Mouse (Mus musculus) forebrain, embryonic 11.5 days (tissue): ENCODE results near the gene Camkmt. TPM values are rescaled to one million over a fixed set of nuclear protein-coding genes. Genes with fewer than 3 reads are reported as not detected.

Experiments
- ATAC-seq: fragments of 200-750 bp; cut with Nextera tagmentation; replicated peaks from 2 replicates; pipeline ENCODE4 v1.8.0; 2017; ENCODE audit warnings: moderate TSS enrichment; ENCODE audit not compliant: low FRiP score
- DNase-seq: peaks from one replicate; pipeline ENCODE4 v3.0.0-alpha.2; 2017; ENCODE audit warnings: low spot score
- H3K27ac ChIP-seq: fragments of 300-500 bp; sonication (generic); 2 replicates; pipeline ENCODE4 v1.5.1; 2014; ENCODE audit warnings: low read depth, low read length
- H3K27me3 ChIP-seq: fragments of 300-500 bp; sonication (generic); 2 replicates; pipeline ENCODE4 v1.6.1; 2014; ENCODE audit warnings: mild to moderate bottlenecking, low read length, mixed read lengths; ENCODE audit not compliant: control insufficient read depth, insufficient read depth
- H3K36me3 ChIP-seq: fragments of 300-500 bp; sonication (generic); 2 replicates; pipeline ENCODE4 v1.6.1; 2014; ENCODE audit warnings: mild to moderate bottlenecking, low read length, moderate library complexity, mixed read lengths; ENCODE audit not compliant: control insufficient read depth, insufficient read depth
- H3K4me1 ChIP-seq: fragments of 300-500 bp; sonication (generic); replicated peaks from 2 replicates; pipeline ENCODE4 v1.6.1; 2014; ENCODE audit warnings: low read length, mixed read lengths; ENCODE audit not compliant: control insufficient read depth, insufficient read depth
- H3K4me2 ChIP-seq: fragments of 300-500 bp; sonication (generic); 2 replicates; pipeline ENCODE4 v1.6.1; 2014; ENCODE audit warnings: low read depth, mild to moderate bottlenecking, low read length, moderate library complexity, mixed read lengths; ENCODE audit not compliant: severe bottlenecking
- H3K4me3 ChIP-seq: fragments of 300-500 bp; sonication (generic); 2 replicates; pipeline ENCODE4 v1.5.1; 2014; ENCODE audit warnings: low read depth, low read length
- H3K9ac ChIP-seq: fragments of 300-500 bp; sonication (generic); 2 replicates; pipeline ENCODE4 v1.6.1; 2014; ENCODE audit warnings: low read length
- H3K9me3 ChIP-seq: fragments of 300-500 bp; sonication (generic); 2 replicates; pipeline ENCODE4 v1.6.1; 2016; ENCODE audit warnings: low read length, mixed read lengths; ENCODE audit not compliant: control insufficient read depth
- WGBS: fragments of 180-500 bp; shearing (Covaris S2); extraction: QIAGEN DNeasy Blood & Tissue Kit; methylation state at CpG from one replicate; pipeline ENCODE4 v1.1.7; 2014; 5-methylcytosine and 5-hydroxymethylcytosine counted together
- polyA plus RNA-seq: library from polyadenylated mRNA; unstranded; fragments of >200 nt; fragmentation: Nextera tagmentation; extraction: Ambion mirVana; gene quantifications from 2 replicates; pipeline ENCODE4 v1.2.1, GENCODE M21; 2014

The Camkmt gene
- polyA plus RNA-seq, 1 experiment from 2014 or later = 15.9 TPM

DNA sequence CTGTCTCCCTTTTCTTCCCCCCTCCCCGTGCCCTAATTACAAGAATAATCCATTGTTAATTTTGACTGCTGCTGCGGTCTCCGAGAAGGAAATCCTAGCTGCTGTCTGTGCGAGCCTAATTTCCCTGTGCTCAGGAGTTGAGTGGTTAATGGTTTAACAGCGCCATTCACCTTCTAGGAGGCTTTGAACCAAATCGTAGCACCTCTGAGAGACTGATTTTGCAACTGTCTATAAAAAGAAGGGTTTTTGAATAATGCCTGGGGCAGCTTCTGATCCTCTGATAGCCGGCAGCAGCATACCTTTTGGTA lies 99.7 kb downstream of the Camkmt start:
- Histone ChIP-seq H3K4me1 (peaks cover 3% of the 10 kb centered on the region; the same call in 1 of the 2 replicates), H3K9me3 (no peaks in the 10 kb centered on the region), H3K9ac (no peak overlapping the region), H3K27me3 (no peaks in the 10 kb centered on the region; the same call in 1 of the 2 replicates), H3K27ac (no peak overlapping the region), H3K36me3 (no peaks in the 10 kb centered on the region), H3K4me2 (0 out of 2 replicates have a peak overlapping the region, but pooled peaks have one; percentile 26), H3K4me3 (no peak overlapping the region)
- ATAC-seq = no peak
- no peak for DNase-seq
- 4% methylated on average over 7 of the region's 7 CpGs for WGBS

DNA sequence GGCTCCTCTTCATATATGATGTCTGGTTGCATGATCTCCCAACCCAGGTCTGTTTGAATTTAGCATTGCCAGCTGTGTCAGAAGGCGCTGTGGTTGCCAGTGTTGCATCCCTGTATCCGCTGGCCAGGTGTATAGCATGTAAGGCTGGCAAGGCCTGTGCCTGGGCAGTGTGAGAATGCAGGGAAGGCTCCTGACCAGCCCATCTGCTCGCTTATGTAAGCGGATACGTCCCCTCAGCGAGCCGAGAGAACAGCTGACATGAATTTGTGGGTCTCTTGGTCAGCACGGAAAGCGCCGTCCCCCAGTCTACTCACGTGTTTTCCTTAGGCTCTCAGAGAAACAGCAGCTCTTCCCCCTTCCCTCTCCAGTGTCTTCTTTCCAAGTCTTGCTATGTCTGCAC lies 102.9 kb downstream of the Camkmt start:
- H3K4me1 ChIP-seq = peaks cover 3% of the 10 kb centered on the region; the same call in 1 of the 2 replicates
- H3K9ac ChIP-seq = no peak overlapping the region
- H3K4me2 ChIP-seq = no peak overlapping the region
- H3K9me3 ChIP-seq = no peaks in the 10 kb centered on the region
- no peak for DNase-seq
- no peak for ATAC-seq
- 84% methylated on average over 11 of the region's 11 CpGs for WGBS
- H3K36me3 ChIP-seq = no peaks in the 10 kb centered on the region
- no peaks in the 10 kb centered on the region; the same call in 1 of the 2 replicates for H3K27me3 ChIP-seq
- no peak overlapping the region for H3K4me3 ChIP-seq
- no peak overlapping the region for H3K27ac ChIP-seq

DNA sequence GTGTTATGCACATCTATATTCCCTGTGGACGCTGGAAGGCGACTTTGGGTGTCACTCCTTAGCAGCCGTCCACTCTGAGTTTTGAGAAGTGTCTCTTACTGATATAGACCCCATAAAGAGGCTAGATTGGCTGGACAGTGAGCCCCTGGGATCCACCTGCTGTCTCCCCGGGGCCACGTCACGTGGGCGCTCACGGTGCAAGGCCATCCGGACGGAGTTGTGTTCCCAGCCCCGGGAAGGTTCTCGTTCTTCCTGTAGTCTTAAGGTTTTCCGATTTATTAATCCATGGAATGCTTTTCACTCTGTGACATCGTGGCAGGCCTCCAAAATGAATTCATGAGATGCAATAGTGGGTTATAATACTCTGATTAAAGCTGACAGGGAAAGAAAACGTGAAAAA lies 108.4 kb downstream of the Camkmt start:
- Histone ChIP-seq H3K36me3 (no peaks in the 10 kb centered on the region), H3K27me3 (no peaks in the 10 kb centered on the region), H3K4me3 (no peak overlapping the region), H3K4me2 (no peak overlapping the region), H3K4me1 (no peaks in the 10 kb centered on the region), H3K9me3 (no peaks in the 10 kb centered on the region), H3K9ac (no peak overlapping the region), H3K27ac (no peak overlapping the region)
- DNase-seq (no peak), ATAC-seq (no peak)
- 91% methylated on average over 15 of the region's 15 CpGs for WGBS

DNA sequence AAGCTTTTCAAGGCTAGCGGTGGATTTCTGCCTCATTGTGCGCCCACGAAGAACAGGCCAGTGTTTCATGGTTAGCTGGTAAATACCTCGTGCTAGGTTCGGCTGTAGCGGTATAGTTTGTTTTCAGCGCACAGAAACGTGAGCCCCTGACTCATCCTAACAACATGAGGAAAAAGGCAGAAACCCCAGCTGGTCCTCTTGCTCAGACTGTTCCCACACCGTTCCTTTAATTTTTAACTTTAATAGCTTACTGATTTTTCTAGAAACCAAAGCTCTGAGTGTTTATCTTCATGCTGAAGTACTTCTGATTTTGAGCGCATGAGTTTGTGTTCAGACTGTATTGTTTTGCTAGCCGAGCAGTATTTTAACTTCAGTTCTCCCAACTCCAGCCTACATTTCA lies 109.0 kb downstream of the Camkmt start:
- no peak overlapping the region for H3K4me3 ChIP-seq
- no peak overlapping the region for H3K27ac ChIP-seq
- H3K4me1 ChIP-seq = no peaks in the 10 kb centered on the region
- H3K4me2 ChIP-seq = no peak overlapping the region
- no peaks in the 10 kb centered on the region for H3K36me3 ChIP-seq
- ATAC-seq (no peak), DNase-seq (no peak)
- H3K9me3 ChIP-seq = no peaks in the 10 kb centered on the region
- H3K27me3 ChIP-seq = no peaks in the 10 kb centered on the region
- H3K9ac ChIP-seq = no peak overlapping the region
- 93% methylated on average over 11 of the region's 11 CpGs for WGBS

DNA sequence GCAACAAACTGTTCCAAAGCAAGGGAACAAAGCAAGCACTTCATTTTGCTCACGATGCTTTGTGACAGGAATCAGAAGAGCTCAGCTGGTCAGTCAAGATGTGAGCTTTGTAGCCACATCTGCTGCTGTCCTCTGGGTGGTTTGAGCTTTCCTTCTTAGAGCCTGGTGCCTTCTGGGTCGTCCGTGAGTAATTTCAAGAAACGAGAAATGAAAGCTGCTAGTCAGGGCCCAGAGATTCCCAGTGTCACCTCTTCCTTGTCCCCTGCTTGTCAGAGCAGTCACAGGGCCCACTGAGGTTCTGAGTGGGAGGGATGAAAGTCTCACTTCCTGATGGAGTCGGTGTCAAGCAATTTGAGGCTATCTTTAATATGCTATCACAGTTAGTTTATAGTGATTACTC lies 127.7 kb downstream of the Camkmt start:
- 90% methylated on average over 5 of the region's 5 CpGs for WGBS
- DNase-seq (no peak), ATAC-seq (no peak)
- Histone ChIP-seq H3K9me3 (no peaks in the 10 kb centered on the region; the same call in 1 of the 2 replicates), H3K4me1 (no peaks in the 10 kb centered on the region), H3K4me3 (no peak overlapping the region), H3K4me2 (no peak overlapping the region), H3K27ac (no peak overlapping the region), H3K27me3 (no peaks in the 10 kb centered on the region), H3K9ac (no peak overlapping the region), H3K36me3 (no peaks in the 10 kb centered on the region)

DNA sequence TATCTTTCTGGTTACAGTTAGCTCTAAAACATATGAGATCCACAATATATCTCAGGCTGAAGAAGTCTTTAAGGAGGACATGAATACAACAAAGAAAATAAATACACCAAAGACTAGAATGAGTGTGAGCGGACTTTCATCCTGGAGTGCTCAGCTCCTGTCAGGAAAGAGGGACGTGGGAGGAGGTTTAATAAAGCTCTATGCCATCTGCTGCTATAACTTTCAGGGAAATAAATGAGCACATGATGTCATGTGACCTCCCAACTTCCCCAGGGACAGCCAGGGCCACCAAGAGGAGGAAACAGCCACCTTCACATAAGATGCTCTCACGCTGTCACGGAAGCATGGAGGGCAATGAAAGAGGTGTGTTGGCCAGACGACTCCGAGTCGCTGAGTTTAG lies 151.8 kb downstream of the Camkmt start:
- no peak for ATAC-seq
- Histone ChIP-seq H3K4me2 (no peak overlapping the region), H3K27me3 (no peaks in the 10 kb centered on the region), H3K27ac (no peak overlapping the region), H3K4me3 (no peak overlapping the region), H3K36me3 (no peaks in the 10 kb centered on the region), H3K9ac (no peak overlapping the region), H3K9me3 (no peaks in the 10 kb centered on the region), H3K4me1 (no peaks in the 10 kb centered on the region)
- DNase-seq = no peak
- 93% methylated on average over 7 of the region's 7 CpGs for WGBS

DNA sequence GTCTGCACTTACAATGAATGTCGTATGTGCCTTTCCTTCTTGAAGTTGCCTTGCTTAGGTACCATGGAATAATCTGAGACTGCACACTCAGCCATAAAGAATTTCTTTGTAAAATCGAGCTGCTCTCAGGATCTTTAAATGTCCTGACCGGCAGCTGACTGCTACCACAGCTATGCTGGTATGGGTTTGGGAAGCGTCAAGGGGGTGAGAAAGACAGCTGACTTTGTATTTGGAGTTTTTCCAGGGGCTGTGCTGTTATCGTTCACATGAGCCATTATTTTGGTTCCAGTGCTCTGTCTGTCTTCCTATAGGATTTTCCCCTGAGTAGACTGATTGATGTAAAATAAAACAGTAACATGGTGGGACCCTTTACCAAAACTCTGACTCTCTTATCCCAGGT lies 158.6 kb downstream of the Camkmt start:
- no peak for ATAC-seq
- no peaks in the 10 kb centered on the region for H3K9me3 ChIP-seq
- H3K4me2 ChIP-seq = no peak overlapping the region
- no peaks in the 10 kb centered on the region for H3K4me1 ChIP-seq
- no peaks in the 10 kb centered on the region for H3K36me3 ChIP-seq
- H3K9ac ChIP-seq = no peak overlapping the region
- WGBS = 85% methylated on average over 5 of the region's 5 CpGs
- H3K4me3 ChIP-seq = no peak overlapping the region
- H3K27me3 ChIP-seq = no peaks in the 10 kb centered on the region
- no peak overlapping the region for H3K27ac ChIP-seq
- no peak for DNase-seq

DNA sequence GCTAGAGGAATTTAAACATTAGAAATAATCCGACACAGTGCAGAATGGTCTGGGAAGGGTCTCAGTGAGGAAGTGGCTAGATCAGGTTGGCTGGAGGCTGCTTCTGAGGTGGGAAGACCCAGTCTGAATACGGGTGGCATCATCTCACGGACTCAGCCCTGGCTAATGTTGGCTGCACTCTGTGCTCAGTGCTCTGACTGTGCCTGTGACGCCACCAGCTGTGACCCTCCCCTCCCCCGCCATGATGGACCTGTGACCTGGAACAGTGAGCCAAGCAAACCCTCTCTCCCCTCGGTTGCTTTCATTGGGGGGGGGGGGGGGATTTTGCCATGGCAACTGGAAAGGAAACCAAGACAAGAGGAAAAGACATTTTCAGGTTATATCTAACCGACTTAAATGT lies 159.4 kb downstream of the Camkmt start:
- Histone ChIP-seq H3K9me3 (no peaks in the 10 kb centered on the region), H3K27me3 (no peaks in the 10 kb centered on the region), H3K36me3 (no peaks in the 10 kb centered on the region), H3K9ac (no peak overlapping the region), H3K4me2 (no peak overlapping the region), H3K27ac (no peak overlapping the region), H3K4me1 (no peaks in the 10 kb centered on the region), H3K4me3 (no peak overlapping the region)
- 43% methylated on average over 7 of the region's 7 CpGs for WGBS
- ATAC-seq (no peak), DNase-seq (no peak)

DNA sequence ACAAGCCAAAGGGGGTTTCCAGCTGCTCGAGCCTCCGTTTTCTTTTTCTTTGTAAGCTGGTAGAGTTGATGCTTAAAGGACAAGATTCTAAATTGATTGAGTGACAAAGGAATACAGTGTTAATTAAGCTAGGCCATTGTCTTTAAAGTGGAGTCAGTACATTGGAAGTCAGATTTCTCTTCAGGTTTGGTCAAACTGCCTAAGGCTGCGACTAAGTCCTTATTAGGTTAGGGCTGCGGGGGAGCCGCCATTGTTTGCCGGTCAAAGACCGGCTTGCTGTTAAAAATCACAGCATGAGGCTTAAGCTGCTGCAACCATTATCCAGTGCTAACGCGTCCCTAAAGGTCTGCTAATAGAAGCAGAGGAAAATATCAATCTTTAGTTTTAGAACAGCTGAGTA lies 166.6 kb downstream of the Camkmt start:
- H3K4me3 ChIP-seq = no peak overlapping the region
- peak; percentile 63 for DNase-seq
- H3K4me1 ChIP-seq = peaks cover 6% of the 10 kb centered on the region; the same call in 1 of the 2 replicates
- H3K27ac ChIP-seq = no peak overlapping the region
- H3K27me3 ChIP-seq = no peaks in the 10 kb centered on the region
- H3K9me3 ChIP-seq = no peaks in the 10 kb centered on the region
- ATAC-seq = peak; percentile 44
- H3K4me2 ChIP-seq = peak overlapping the region; percentile 32
- WGBS = 3% methylated on average over 9 of the region's 9 CpGs
- H3K9ac ChIP-seq = no peak overlapping the region
- H3K36me3 ChIP-seq = no peaks in the 10 kb centered on the region
